Mouse (Mus musculus) kidney, postnatal 4 days (tissue): ENCODE measurements around the gene Skap1.

Experiments
- DNase-seq, 2 experiments: peaks; one replicate each; pipeline ENCODE4 v3.0.0; 2021; ENCODE audit warnings: mixed read lengths in 2 of 2

Gene Skap1

DNA sequence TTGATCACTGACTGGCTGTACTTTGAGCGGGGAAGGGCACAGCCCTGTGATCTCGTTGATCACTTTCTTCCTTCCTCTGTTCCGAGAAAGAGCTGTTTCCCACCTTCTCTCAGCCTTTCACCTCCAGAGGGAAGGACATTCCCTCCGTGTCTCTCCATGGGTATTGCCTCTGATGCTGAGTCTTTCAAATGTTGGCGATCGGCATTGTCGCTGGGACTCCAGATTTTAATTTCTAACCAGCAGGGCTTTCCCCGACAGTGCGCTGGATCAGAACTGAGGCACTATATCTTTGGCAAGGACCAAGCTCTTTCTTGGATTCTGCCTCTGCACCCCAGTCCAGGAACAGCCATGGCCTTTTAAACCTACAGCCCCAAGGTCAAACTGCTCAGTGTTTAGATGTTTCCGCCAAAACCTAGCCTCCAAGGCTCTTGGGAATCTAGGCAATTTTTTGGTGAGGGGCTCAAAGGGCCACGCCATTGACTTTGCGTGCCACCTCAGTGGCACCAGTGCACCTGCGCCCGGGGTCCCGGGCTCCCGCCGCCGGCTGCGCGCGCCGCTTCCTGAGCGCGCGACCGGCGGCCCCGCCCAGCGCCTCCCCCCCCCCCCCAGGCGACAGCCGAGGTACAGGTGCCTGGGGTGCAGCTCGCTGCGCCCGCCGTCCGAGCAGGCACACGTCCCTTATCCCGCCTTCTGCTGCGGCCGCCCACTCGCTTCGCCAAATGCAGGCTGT, at the start of gene Skap1:
TSS of gene Skap1 (plus strand) at position 608 of the 730 bp plus-strand sequence.
- peak; percentile 39 to 52 for DNase-seq

DNA sequence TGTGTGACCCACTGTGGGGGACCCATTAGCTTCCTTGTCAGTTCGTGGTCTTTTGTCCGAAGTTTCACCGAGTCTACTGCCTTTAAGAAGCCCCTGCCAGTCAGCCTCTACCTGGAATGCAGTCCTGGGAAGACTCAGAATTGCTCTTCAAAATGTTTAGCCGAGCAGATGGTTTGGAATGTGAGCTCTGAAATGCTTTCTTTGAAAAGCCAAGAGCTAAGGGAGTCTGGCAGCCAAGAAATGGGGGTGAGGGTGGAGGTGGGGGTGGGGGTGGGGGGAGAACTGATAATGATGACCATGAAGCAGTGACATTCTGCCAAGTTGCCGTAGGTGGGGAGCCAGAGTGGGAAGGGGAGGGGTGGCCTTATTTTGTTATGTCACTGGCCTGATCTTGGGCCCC, 43.3 kb upstream of the Skap1 start:
- no peak for DNase-seq

DNA sequence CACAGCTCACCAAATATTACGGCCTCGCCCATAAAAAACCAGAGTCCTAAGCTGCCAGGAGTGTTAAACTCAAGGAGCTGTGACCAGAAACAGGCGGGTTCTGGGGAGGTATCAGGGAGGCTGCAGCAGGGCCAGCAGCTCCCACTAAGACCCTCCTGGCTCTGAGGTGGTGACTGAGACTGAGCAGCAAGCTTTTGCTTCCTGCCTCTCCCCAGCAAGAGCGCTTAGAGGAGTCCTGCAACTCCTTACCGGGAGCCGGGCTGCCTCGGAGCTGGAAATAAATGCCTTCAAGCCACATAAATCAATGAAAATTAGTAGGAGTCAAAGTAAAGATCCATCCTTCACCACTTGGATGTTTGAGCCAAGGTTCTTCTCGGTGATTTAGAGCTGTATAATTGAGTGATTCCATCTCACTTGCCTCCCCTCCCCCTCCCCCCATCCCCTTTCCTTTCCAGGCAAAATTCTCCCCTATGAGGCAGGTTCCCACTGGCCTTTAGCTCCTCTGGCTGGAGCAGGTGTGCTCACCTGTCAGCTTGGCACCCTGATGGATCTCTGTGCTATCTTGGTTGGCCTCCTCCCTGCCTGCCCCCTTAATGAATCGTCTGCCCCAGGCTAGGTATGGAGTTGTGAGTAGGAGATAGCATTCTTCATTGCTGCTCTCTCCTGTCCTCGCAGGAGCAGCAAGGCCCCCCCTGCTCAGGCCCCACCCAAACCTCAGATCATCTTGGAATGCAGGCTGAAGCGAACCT, 42.7 kb upstream of the Skap1 start:
- peak; percentile 51 to 65 for DNase-seq

DNA sequence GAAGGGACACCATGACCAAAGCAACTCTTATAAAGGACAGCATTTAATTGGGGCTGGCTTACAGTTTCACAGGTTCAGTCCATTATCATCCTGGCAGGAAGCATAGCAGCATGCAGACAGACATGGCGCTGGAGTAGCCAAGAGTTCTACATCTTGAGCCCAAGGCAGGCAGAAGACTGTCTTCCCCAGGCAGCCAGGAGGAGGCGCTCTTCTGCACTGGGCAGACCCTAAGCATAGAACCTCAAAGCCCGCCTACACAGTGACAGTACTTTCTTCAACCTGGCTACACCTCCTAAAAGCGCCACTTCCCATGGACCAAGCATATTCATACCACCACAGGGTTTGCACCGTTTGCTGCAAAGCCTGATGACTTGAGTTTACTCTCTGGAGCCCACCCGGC, 39.2 kb upstream of the Skap1 start:
- DNase-seq = no peak

DNA sequence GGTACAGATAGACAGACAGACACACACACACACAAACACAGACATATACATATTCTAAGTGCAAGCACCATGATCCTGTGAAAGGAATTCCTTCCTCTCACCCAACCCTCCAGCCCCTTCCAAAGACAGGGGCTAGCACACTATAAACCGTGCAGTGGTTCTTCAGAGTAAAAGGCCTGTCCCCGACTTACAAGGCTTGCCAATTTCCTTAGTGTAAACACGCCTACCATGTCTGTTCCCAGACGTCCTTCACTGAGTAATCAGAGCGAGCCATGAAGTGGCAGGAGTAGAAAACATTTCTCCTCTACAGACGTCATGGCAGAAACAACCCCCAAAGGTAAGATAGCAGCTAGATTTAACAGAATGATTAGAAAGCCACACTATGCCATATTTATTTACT, 38.2 kb upstream of the Skap1 start:
- no peak for DNase-seq

DNA sequence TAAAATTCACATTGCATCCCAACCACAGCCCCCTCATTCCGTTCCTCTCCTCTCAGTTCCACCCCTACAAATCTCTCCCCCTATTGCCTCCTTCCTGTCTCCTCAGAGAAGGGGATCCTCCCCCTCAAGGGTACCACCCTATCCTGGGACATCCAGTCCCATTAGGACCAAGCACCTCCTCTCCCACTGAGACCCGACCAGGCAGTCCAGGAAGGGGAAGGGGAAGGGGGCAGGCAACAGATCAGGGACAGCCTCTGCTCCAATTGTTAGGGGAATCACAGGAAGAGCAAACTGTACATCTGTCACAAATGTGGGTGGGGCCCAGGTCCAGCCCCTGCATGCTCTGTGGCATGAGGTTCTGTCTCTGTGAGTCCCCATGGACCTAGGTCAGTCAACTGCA, 37.6 kb upstream of the Skap1 start:
- no peak for DNase-seq

DNA sequence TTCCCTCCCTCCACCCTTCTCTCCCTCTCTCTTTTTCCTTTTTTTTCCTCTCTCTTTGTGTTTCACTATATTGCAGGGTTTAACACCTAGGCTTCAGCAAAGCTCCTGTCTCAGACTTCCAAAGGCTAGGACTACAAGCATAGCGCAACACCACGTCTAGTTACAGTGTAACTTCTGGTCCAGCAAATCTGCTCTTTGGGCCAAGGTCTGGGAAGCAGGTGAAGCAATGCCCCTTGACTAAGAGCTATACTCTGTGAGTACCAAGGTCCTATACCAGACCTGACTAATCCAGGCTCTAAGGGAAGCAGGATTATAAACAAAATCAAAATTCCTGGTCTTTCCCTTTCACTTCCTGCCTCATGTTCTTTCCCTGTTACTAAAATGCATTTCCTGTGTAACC, 35.3 kb upstream of the Skap1 start:
- peak; percentile 23 to 50 for DNase-seq

DNA sequence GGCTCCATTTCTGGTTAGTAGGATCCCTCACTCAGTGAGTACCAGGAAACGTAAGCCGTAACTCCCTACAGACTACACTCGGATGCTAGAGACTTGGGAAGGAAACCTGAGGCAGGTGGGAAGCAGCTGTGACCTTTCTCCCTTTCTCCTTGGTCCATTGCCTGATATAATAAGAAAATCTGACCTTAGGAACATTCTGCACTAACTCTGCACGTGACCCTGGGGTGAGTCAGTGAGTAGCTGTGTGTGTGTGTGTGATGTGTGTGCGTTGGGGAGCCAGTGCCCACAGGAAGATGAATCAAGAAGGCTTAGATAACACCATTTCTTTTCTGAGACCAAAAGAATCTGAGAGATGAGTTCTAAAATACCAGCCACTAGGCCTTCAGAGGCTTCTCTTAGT, 34.5 kb upstream of the Skap1 start:
- DNase-seq = peak in 1 of 2 experiments; percentile 5

DNA sequence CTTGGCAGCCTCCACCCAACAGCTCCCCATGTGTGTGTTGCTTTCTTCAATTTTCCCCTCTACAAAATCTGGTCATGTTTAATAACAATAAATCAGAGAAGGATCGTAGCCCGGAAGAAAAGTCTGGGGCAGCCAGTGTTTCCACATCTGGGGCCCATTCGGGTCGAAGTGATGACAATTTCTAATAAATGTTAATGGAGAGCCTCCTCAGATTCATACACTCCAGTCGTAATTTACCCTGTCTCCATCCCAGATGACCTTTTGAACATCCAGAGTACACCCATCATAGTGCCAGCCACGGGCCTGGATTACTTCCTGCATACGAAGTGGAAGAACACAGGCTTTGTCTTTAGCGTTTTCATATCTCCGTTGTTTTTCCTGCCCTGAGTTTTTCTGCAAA, 32.5 kb upstream of the Skap1 start:
- DNase-seq = peak in 1 of 2 experiments; percentile 22

DNA sequence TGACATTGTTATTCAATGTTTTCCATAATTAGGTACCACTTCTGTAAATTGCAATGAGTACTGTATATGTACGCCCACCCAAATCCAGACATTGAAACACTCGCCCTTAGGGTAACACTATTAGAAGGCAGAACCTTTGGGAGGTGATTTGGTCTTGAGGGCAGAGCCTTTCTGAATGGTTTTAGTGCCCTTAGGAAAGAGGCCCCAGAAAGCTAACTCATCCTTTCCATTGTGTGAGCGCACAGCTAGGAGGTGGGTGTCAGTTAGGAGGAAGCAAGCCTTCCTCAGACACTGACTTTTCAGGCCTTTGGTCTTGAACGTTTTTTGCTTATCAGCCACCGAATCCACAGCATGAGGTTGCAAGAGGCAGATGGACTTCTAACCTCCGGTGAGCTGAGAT, 29.5 kb upstream of the Skap1 start:
- DNase-seq = no peak

DNA sequence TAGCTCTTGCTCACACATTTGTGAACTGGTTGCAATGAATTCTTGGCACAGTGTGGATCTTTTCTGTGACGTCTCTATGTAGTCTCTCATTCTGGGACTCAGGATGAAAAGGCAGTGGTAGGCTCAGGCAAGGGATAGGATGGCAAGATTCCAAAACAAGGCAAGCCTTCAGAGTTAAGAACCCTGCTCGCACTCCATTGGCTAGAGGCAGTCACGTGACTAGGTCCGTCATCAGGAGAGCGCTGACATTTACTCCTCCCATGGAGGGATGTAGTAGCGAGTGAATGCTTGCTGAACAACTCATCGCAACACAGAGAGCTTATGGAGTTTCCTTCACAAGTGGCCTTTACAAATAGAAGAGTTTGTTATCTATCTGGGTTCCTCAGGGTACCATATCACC, 27.9 kb upstream of the Skap1 start:
- no peak for DNase-seq

DNA sequence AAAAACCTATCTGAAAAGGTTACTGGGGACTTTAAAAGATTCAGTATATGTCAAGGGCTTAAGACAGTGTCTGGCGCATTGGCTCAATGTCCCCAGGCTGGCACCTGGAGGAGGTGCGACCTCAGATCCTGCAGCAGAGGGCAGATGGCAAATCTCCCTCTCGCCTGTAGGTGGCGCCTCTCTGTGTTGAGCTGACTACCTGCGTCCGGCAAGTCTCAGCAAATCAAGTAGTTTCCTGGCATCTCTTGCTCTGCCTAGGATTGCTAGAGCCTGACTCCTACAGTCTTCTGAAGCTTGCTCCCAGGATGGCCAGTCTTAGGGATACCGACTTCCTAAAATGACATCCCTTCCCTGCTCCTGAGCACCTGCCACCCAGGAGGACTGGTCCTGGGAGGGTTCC, 25.6 kb upstream of the Skap1 start:
- DNase-seq = peak; percentile 79 to 84

DNA sequence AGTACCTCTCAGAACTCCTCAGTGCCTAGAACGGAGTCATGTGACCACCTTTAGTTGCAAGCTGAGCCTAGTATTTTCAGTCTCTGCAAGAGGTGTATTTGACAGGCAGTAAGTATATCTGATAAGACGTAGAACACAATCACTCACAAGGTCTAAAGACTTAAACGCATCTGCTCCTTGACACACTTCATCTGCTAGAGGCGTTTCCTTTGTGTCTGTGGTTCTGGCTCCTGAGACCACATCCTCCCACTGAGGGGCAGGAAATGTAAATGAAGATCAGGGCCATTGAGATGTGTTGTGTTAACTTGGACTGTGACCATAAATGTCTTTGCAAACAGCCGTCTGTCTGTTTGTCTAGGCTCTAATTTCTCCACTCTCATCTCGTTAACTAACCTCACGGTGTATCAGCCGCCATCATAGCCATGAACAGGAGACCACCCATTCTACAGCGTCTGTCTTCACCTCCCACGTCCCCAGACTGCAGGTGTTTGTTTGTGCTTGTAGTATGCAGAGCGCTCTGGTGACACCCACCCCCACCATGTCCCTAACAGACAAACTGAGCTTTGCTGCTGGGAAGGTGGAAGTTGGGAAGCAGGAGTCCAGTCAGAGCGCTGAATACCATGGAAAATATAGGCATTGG, 22.7 kb upstream of the Skap1 start:
- DNase-seq = no peak

DNA sequence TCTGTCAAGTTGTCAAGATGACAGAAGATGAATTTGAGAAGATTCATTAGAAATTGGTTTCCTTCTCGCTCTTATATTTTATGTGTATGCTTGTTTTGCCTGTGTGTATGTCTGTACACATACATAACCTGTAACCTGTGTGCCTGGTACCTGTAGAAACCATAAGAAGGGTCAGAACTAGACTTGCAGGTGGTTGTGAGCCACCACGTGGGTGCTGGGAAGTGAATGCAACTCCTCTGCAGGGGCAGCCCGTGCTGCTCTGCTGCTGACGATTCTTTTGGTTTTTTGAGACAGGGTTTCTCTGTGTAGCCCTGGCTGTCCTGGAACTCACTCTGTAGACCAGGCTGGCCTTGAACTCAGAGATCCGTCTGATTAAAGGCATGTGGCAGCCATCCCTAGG, 21.9 kb upstream of the Skap1 start:
- DNase-seq = no peak

DNA sequence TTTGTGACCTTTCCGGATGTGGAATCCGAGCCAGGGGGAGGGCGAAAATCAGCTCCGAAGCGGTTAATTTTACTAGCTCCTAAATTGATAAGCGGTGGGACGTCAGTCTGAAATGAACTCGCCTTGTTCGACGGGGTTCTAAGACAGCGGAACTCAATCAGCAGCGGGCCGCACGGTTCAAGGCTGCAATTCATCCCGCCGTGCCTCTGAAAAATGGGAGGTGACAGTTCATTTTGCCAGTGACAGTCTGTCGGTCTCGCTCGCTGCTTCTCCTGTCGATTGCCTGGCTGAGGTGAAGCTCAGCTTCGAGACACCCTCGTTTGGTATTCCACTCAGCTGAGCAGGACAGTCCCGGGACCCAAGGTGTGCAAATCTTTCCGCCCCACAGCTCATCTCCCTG, 16.5 kb upstream of the Skap1 start:
- peak; percentile 14 to 29 for DNase-seq

DNA sequence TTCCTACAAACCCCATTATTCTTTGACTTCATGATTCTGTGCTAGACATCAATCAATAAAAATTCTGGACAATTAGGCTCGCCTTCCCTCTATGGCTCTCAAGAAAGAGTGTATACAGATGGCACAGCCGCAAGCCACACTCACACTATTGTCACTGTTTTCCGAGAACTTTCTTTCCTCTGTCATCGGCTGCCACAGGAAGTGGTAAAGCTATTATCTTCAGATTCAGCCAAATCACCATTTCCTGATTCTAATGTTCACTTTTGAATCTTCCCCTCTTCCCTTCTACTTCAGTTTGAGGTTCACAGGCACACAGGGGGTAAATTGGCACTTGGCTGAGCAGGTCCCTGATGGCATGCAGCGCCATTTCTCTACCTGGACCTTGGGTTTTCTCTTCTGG, 9.3 kb upstream of the Skap1 start:
- no peak for DNase-seq

DNA sequence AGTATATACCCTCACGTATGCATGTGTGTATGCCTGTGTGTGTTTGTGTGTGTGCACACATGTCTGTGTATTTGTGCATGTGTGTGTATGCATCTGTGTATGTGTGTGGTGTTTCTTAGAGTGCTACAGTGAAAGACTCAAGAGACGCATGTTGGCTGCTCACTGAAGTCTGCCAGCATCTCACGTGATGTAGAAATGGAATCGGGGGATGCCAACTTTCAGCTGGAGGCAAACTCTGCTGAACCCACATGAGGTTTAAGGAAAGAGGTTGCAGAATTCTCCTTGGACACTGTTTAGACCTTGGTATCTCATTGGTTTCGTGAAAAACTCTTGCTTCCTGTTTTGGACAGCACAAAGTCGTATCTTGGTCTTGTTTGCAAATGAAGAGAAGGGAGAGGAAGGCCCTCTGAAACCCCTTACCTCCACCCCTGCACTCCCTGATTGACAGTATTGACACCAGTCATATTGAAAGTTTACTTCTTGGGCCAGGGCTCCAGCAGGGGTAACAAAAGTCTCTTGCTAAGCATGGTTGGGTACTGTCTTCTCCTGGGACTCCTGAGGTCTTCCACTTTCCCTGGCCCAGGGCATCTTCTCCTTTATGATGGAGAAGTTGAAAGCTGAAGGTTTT, 8.6 kb upstream of the Skap1 start:
- no peak for DNase-seq

DNA sequence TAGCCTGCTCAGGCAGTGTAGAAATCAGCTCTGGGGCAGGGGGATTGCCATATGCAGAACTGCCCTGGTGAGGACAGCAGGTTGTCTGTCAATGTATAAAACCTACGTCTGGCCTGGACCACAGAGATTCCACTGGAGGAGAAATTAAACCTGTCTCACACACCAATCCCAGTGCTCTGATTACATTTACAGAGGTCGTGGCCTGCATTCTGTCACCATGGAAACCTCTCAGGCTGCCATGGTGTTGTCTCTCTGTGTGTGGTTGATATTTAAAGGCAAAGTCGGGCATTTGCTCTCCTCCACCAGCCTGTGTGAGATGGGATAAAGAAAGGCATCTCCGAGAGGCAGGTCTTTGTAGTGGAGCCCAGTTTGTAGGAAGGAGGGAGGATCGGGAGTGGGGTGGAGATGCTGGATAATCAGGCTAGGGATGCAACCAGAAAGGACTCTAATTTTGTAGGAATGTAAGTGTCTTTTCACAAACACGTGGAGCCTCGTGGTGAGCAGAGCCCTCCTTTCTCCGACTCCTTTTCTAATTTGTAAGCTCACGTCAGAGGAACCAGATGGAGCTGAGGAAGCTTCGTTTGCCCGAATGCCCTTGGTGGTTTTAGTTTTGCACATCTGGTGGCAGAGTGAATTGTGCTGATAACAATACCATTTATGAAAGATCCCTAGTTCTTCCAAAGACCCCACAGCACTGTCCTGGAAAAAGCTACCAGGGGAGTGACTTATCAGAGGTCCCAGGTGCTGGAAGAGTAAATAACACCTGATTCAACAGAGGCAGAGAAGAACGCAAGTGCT, 7.7 kb upstream of the Skap1 start:
- DNase-seq = peak in 1 of 2 experiments; percentile 19

DNA sequence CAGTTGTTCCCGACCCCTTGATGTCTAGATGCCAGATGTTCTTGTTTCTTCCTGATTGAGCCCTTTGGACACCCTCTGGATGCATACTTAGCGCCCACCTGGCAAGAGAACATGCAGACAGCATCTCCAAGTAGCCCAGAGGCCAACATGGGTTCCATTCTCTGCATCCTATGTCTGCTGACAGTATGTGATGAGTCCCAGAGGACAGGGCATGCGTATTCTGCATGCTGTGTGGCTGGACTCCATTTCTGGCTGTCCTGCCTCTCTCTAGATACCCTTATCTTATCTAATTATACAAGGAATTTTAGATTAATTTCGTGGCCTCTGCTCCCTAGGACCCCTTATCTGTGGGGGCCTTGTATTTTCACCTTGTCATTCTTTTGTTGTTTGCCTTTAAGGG, 2.6 kb upstream of the Skap1 start:
- DNase-seq = no peak

DNA sequence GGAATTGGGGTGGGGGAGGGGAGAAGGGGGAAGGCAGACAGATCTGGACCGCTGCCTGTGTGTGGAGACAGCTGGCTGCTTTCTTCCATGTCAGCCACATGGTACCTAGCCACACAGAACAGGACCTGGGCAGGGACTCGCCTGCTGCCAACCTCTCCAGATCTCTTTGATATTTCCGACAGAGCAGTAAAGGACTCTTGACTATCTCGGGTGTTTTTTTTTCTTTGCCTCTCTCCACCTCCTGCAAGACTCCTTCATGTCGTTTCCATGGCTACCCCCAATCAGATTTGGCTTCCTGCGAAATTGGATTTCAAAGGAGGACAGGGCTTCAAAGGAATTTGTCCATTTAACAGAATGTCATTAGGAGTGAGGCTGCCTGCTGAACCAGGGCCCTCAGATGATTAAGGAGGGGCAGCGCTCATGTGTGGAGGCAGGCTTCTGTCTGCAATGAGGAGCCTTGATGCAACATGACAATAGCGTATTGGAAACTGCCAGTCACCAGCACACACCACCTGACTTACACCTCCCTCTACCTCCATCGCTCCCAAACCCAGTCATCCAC, 2.1 kb upstream of the Skap1 start:
- no peak for DNase-seq

DNA sequence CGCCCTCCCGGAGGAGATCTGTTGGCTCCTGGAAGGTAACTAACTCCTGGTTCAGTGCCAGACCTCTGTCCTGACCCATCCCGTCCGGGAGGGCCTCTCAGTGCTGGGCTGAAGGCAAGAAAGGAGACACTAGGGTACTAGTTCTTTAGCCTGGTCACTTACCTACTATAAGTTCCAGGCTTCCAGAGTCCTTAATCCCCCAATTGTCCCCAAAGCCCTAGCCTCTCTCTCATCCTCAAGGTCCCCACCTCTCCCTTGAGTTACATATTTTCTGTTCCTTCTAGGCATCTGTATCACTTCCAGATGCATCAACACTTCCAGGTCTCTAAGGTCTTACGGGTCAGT, 295 bp downstream of the Skap1 start:
- DNase-seq = no peak

DNA sequence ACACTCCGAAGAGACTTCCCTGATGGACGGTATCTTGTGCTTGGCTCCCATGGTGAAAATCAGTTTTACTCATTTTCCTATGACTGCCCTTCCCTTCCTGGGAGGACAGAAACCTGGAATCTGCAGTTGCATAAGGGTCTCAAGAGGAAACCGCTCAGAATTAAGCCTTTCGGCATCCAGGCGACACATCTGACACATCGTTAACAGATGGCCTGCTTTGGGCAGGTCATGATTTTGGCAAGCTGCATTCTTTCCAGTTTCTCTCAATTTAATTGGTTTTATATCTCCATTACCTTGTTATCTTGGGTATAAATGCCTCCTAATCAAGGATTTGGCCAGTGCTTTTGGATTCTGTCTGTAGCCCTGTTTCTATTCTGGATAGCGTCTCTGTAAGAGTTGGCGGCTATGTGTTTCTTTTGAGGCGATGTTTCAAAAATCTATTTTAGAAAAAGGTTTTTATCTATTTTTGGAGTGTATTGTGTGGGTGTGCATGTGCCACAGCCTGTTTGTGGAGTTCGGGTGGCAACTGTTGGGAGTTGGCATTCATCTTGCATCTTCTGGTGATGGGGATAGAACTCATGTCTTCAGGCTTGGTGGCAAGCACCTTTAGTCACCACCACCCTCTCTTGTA, 1.1 kb downstream of the Skap1 start:
- DNase-seq = no peak
